Mouse (Mus musculus) C2C12 (cell line): Measurements from ENCODE around the gene Fam193a. TPM values are rescaled to one million over a fixed set of nuclear protein-coding genes. Genes with fewer than 3 reads are reported as not detected.

Source experiments
- H3K27me3 ChIP-seq: one replicate; pipeline ENCODE4 v1.6.1; 2011; ENCODE audit not compliant: control insufficient read depth, insufficient read depth, insufficient read length
- H3K36me3 ChIP-seq: one replicate; pipeline ENCODE4 v1.6.1; 2011; ENCODE audit not compliant: control insufficient read depth, insufficient read depth
- H3K4me3 ChIP-seq: one replicate; pipeline ENCODE4 v1.5.1; 2011; ENCODE audit warnings: mild to moderate bottlenecking, control low read depth; ENCODE audit not compliant: poor library complexity, insufficient read depth, severe bottlenecking
- H3K79me2 ChIP-seq: one replicate; pipeline ENCODE4 v1.6.1; 2011; ENCODE audit not compliant: control insufficient read depth, insufficient read depth
- H3K79me3 ChIP-seq: one replicate; pipeline ENCODE4 v1.6.1; 2011; ENCODE audit warnings: low read depth, control low read depth
- H3ac ChIP-seq: one replicate; pipeline ENCODE3; 2011; ENCODE audit warnings: low read depth; ENCODE audit not compliant: control insufficient read depth, insufficient read length
- CEBPB ChIP-seq: IDR thresholded peaks from one replicate; pipeline ENCODE4 v1.6.1; 2011; ENCODE audit warnings: low read depth, mild to moderate bottlenecking, control low read depth, moderate library complexity
- CTCF ChIP-seq: IDR thresholded peaks from one replicate; pipeline ENCODE4 v1.5.1; 2011; ENCODE audit not compliant: control insufficient read depth, insufficient read depth, insufficient read length
- FOSL1 ChIP-seq: IDR thresholded peaks from one replicate; pipeline ENCODE4 v1.8.0; 2011; ENCODE audit warnings: mild to moderate bottlenecking, low read length; ENCODE audit not compliant: poor library complexity, insufficient read depth, severe bottlenecking
- MAX ChIP-seq: IDR thresholded peaks from one replicate; pipeline ENCODE4 v1.6.1; 2011; ENCODE audit warnings: mild to moderate bottlenecking, control low read depth
- MYOD1 ChIP-seq: IDR thresholded peaks from one replicate; pipeline ENCODE4 v1.6.1; 2011; ENCODE audit warnings: low read depth; ENCODE audit not compliant: control insufficient read depth, insufficient read length
- MYOG ChIP-seq: IDR thresholded peaks from one replicate; pipeline ENCODE4 v1.6.1; 2011; ENCODE audit not compliant: control insufficient read depth, insufficient read length; ENCODE audit errors: extremely low read depth
- USF1 ChIP-seq: IDR thresholded peaks from one replicate; pipeline ENCODE4 v1.6.1; 2011; ENCODE audit warnings: low read depth, mild to moderate bottlenecking, control low read depth, moderate library complexity
- polyA plus RNA-seq: library from polyadenylated mRNA; unstranded; fragments of >200 nt; fragmentation: generic; extraction: Trizol; gene quantifications from one replicate; pipeline ENCODE4 v1.2.1, GENCODE M21; 2012; ENCODE audit warnings: missing spikeins

The Fam193a gene
- polyA plus RNA-seq, 1 experiment: 11.4 TPM

GRCm38 (mm10) chr5:34372541-34372940 is 2.8 kb downstream of the Fam193a start:
- no peaks in the 10 kb centered on the region for H3K27me3 ChIP-seq
- H3K36me3 ChIP-seq: peaks cover 8% of the 10 kb centered on the region
- peaks cover 71% of the 10 kb centered on the region for H3K79me3 ChIP-seq
- no peak for TF ChIP-seq MAX
- TF ChIP-seq CTCF: no peak
- TF ChIP-seq FOSL1: no peak
- no peak for TF ChIP-seq MYOD1
- TF ChIP-seq MYOG: no peak
- no peak for TF ChIP-seq CEBPB
- TF ChIP-seq USF1: no peak
- H3ac ChIP-seq: no peak overlapping the region
- peaks cover 75% of the 10 kb centered on the region for H3K79me2 ChIP-seq
- no peak overlapping the region for H3K4me3 ChIP-seq

- Histone ChIP-seq H3ac (no peak overlapping the region), H3K79me3 (peaks cover 98% of the 10 kb centered on the region), H3K79me2 (peaks cover 100% of the 10 kb centered on the region), H3K36me3 (peaks cover 8% of the 10 kb centered on the region), H3K27me3 (no peaks in the 10 kb centered on the region), H3K4me3 (no peak overlapping the region)
- no peak for TF ChIP-seq CTCF
- no peak for TF ChIP-seq FOSL1
Observed at GRCm38 (mm10) chr5:34378787-34379186, 9.1 kb downstream of the Fam193a start.

GRCm38 (mm10) chr5:34381700-34382099 is 12.0 kb downstream of the Fam193a start:
- Histone ChIP-seq H3K27me3 (no peaks in the 10 kb centered on the region), H3K79me3 (peaks cover 99% of the 10 kb centered on the region), H3K79me2 (peaks cover 100% of the 10 kb centered on the region), H3K36me3 (peaks cover 8% of the 10 kb centered on the region), H3ac (no peak overlapping the region), H3K4me3 (no peak overlapping the region)
- TF ChIP-seq CEBPB (no peak), MAX (no peak), MYOG (no peak), USF1 (no peak), MYOD1 (no peak), CTCF (no peak), FOSL1 (no peak)

GRCm38 (mm10) chr5:34385616-34386015 is 15.9 kb downstream of the Fam193a start:
- H3K36me3 ChIP-seq: peaks cover 8% of the 10 kb centered on the region
- H3K79me3 ChIP-seq: peaks cover 97% of the 10 kb centered on the region
- H3K4me3 ChIP-seq: no peak overlapping the region
- no peaks in the 10 kb centered on the region for H3K27me3 ChIP-seq
- TF ChIP-seq FOSL1 (no peak), CEBPB (no peak), MYOD1 (no peak)
- no peak overlapping the region for H3ac ChIP-seq
- H3K79me2 ChIP-seq: peaks cover 98% of the 10 kb centered on the region

- H3K4me3 ChIP-seq: no peak overlapping the region
- TF ChIP-seq MYOG (no peak), MAX (no peak), USF1 (no peak), FOSL1 (no peak)
- H3K36me3 ChIP-seq: peaks cover 8% of the 10 kb centered on the region
- peaks cover 94% of the 10 kb centered on the region for H3K79me3 ChIP-seq
- no peak overlapping the region for H3ac ChIP-seq
- H3K27me3 ChIP-seq: no peaks in the 10 kb centered on the region
- H3K79me2 ChIP-seq: peaks cover 98% of the 10 kb centered on the region
Observed at GRCm38 (mm10) chr5:34386744-34387143, 17.0 kb downstream of the Fam193a start.

GRCm38 (mm10) chr5:34393251-34393650 is 23.5 kb downstream of the Fam193a start:
- Histone ChIP-seq H3K79me3 (peaks cover 81% of the 10 kb centered on the region), H3ac (no peak overlapping the region), H3K4me3 (no peak overlapping the region), H3K27me3 (no peaks in the 10 kb centered on the region), H3K36me3 (no peaks in the 10 kb centered on the region), H3K79me2 (peaks cover 98% of the 10 kb centered on the region)
- no peak for TF ChIP-seq CEBPB
- TF ChIP-seq CTCF: no peak
- no peak for TF ChIP-seq MYOG
- no peak for TF ChIP-seq MYOD1
- no peak for TF ChIP-seq FOSL1
- TF ChIP-seq USF1: no peak
- TF ChIP-seq MAX: no peak
